In the genomic region with DNA sequence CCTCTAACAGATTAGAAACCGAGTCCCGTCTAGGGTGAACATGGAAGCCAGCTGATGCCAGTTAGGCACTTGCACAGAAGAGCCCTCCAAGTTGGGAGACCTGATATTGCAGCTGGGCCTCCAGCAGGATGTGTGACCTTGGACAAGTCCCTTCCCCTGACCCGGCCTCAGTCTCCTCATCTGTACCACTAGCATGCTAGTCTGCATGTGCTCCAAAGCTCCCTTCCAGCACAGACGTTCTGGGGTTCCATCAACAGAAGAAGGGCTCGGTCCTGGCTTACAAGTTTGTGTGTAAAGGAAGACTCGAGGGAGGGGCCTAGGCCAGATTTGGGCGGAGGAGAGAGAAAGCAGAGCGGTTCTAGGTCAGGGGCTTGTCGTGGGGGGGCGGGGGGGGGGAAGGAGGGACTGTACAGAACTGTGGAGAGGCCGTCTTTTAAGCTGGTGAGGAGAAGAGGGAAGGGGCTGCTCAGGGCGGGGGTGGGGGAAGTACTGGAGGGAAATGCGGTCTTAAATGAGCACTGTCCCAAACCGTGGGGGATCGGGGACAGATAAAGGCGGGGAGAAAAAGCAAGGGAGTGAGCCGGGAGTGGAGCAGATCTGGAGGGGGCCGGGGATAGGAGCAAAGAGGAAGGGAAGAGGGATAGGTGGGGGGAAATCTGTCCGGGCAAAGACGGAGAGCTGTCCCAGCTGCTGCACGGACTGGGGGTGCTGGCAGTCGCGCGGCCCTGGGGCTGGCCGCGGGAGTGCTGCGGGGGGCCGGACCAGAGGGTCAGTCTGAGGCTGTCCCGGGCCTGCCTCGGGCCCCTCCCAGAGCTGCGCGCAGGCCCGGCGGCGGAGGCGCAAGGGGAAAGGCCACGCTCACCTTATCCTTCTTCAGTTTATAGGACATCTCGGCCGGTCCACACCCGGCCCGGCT, we compare ENCODE assay signal across 1 mouse cellular context.
TF ChIP-seq lines count a peak whose summit lies in the region.

No protein-coding gene starts in this region.

TF ChIP-seq in ES-E14, 5 proteins besides CTCF, POLR2A, EP300 and RAD21:
- TF ChIP-seq MAFK (IDR thresholded peaks at IDR 0.05; ENCODE audit: insufficient read depth, low read depth, low read length) (no peak), ZC3H11A (IDR thresholded peaks at IDR 0.05; ENCODE audit: borderline replicate concordance, low read depth, low read length) (no peak), ZNF384 (IDR thresholded peaks at IDR 0.05; ENCODE audit: low read depth, low read length) (no peak), HCFC1 (IDR thresholded peaks at IDR 0.05; ENCODE audit: borderline replicate concordance, insufficient read depth, low read length) (no peak), CHD2 (IDR thresholded peaks at IDR 0.05; ENCODE audit: low read depth, low read length) (no peak)
TF ChIP-seq in ES-E14: peak in this region for 0.
